Mouse (Mus musculus): ENCODE results near the gene Rbks.

Rbks gene

GRCm38 (mm10) chr5:31696971-31697643 is at the start of gene Rbks:
Gene Rbks, minus strand, starts transcription at chr5:31697627.
- no peak for DNase-seq (ENCODE audit: extremely low read depth, low read depth)

- no peak for DNase-seq (ENCODE audit: extremely low read depth, low read depth)
Measured at GRCm38 (mm10) chr5:31742521-31743031, 45.1 kb upstream of the Rbks start.

- DNase-seq (ENCODE audit: extremely low read depth, low read depth): no peak
Measured at GRCm38 (mm10) chr5:31741931-31742330, 44.5 kb upstream of the Rbks start.

- DNase-seq (ENCODE audit: extremely low read depth, low read depth): peak; percentile 34
Measured at GRCm38 (mm10) chr5:31732644-31733338, 35.4 kb upstream of the Rbks start.

GRCm38 (mm10) chr5:31727456-31727855 is 30.0 kb upstream of the Rbks start:
- DNase-seq (ENCODE audit: extremely low read depth, low read depth): no peak

- peak; percentile 24 for DNase-seq (ENCODE audit: extremely low read depth, low read depth)
Measured at GRCm38 (mm10) chr5:31725885-31726284, 28.5 kb upstream of the Rbks start.

GRCm38 (mm10) chr5:31724519-31724918 is 27.1 kb upstream of the Rbks start:
- no peak for DNase-seq (ENCODE audit: extremely low read depth, low read depth)

- no peak for DNase-seq (ENCODE audit: extremely low read depth, low read depth)
Measured at GRCm38 (mm10) chr5:31715486-31716150, 18.2 kb upstream of the Rbks start.

- DNase-seq (ENCODE audit: extremely low read depth, low read depth): no peak
Measured at GRCm38 (mm10) chr5:31713841-31714264, 16.4 kb upstream of the Rbks start.

- DNase-seq (ENCODE audit: extremely low read depth, low read depth): no peak
Measured at GRCm38 (mm10) chr5:31713280-31713711, 15.9 kb upstream of the Rbks start.

- DNase-seq (ENCODE audit: extremely low read depth, low read depth): peak; percentile 45
Measured at GRCm38 (mm10) chr5:31709389-31709788, 12.0 kb upstream of the Rbks start.

GRCm38 (mm10) chr5:31706826-31707225 is 9.4 kb upstream of the Rbks start:
- no peak for DNase-seq (ENCODE audit: extremely low read depth, low read depth)

GRCm38 (mm10) chr5:31704971-31705370 is 7.5 kb upstream of the Rbks start:
- DNase-seq (ENCODE audit: extremely low read depth, low read depth): no peak

GRCm38 (mm10) chr5:31699397-31699796 is 2.0 kb upstream of the Rbks start:
- DNase-seq (ENCODE audit: extremely low read depth, low read depth): no peak

- no peak for DNase-seq (ENCODE audit: extremely low read depth, low read depth)
Measured at GRCm38 (mm10) chr5:31698931-31699330, 1.5 kb upstream of the Rbks start.

- peak; percentile 96 for DNase-seq (ENCODE audit: extremely low read depth, low read depth)
Measured at GRCm38 (mm10) chr5:31698297-31698726, 885 bp upstream of the Rbks start.

GRCm38 (mm10) chr5:31697644-31698296 is 343 bp upstream of the Rbks start, which contains the start of gene Babam2:
Gene Babam2, plus strand, starts transcription at chr5:31697684.
- DNase-seq (ENCODE audit: extremely low read depth, low read depth): peak; percentile 70

GRCm38 (mm10) chr5:31693191-31693590 is 4.2 kb downstream of the Rbks start:
- no peak for DNase-seq (ENCODE audit: extremely low read depth, low read depth)

- peak; percentile 42 for DNase-seq (ENCODE audit: extremely low read depth, low read depth)
Measured at GRCm38 (mm10) chr5:31687972-31688371, 9.5 kb downstream of the Rbks start.

GRCm38 (mm10) chr5:31686040-31686439 is 11.4 kb downstream of the Rbks start:
- DNase-seq (ENCODE audit: extremely low read depth, low read depth): peak; percentile 77

- no peak for DNase-seq (ENCODE audit: extremely low read depth, low read depth)
Measured at GRCm38 (mm10) chr5:31682305-31682704, 15.1 kb downstream of the Rbks start.
